Mouse (Mus musculus) olfactory bulb, adult 2 months (tissue): Measurements from ENCODE around the gene Supt7l. TPM values are rescaled to one million over a fixed set of nuclear protein-coding genes. Genes with fewer than 3 reads are reported as not detected.

Experiments
- H3K27ac ChIP-seq: fragments of 200-500 bp; 2 replicates; pipeline ENCODE4 v1.5.1; 2012; ENCODE audit warnings: low read depth, low read length; ENCODE audit not compliant: insufficient read depth
- H3K4me1 ChIP-seq: fragments of 200-500 bp; 2 replicates; pipeline ENCODE4 v1.6.1; 2012; ENCODE audit warnings: low read length; ENCODE audit not compliant: control insufficient read depth, insufficient read depth
- H3K4me3 ChIP-seq: fragments of 200-500 bp; 2 replicates; pipeline ENCODE4 v1.5.1; 2012; ENCODE audit warnings: mild to moderate bottlenecking, low read depth, low read length, moderate library complexity; ENCODE audit not compliant: insufficient read depth
- CTCF ChIP-seq: fragments of 200-500 bp; IDR thresholded peaks from 2 replicates; pipeline ENCODE4 v1.5.1; 2012; ENCODE audit warnings: low read depth, mild to moderate bottlenecking, low read length, moderate library complexity; ENCODE audit not compliant: insufficient read depth
- POLR2A ChIP-seq: fragments of 200-500 bp; IDR thresholded peaks from 2 replicates; pipeline ENCODE4 v1.6.1; 2012; ENCODE audit warnings: mild to moderate bottlenecking, low read depth, low read length, moderate library complexity; ENCODE audit not compliant: insufficient read depth
- WGBS: fragments of 180-500 bp; shearing (Covaris S2); methylation state at CpG from one replicate; pipeline ENCODE4 v1.1.7; 2018; 5-methylcytosine and 5-hydroxymethylcytosine counted together
- polyA plus RNA-seq: library from polyadenylated mRNA; stranded (reverse); fragments of >200 nt; gene quantifications from 2 replicates; pipeline ENCODE4 v1.2.4, GENCODE M21; 2012; ENCODE audit warnings: low replicate concordance; ENCODE audit not compliant: missing spikeins, insufficient read depth, insufficient read length

The Supt7l gene
- polyA plus RNA-seq, 1 experiment: not detected

DNA sequence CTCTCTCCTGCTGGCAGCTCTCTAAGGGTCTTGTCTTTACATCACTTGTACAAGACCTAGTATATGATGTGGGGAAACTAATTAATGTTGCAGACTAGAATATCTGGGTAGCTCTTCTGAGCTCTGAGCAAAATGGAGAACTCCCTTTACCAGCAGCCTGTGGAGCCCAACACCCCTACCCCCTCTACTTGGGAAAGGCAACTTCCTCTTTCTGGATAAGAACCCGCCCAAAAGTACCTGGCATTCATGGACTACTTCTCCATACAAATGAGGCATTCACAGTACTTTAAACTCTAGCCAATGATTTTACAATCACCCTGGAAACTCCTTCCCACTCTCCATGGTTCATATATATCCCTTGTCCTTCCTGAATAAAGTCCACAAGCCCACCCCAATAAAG is 15.1 kb downstream of the Supt7l start:
- TF ChIP-seq POLR2A (no peak), CTCF (no peak)
- no peaks in the 10 kb centered on the region for H3K4me1 ChIP-seq
- H3K4me3 ChIP-seq: no peak overlapping the region
- H3K27ac ChIP-seq: no peak overlapping the region
- WGBS: 55% methylated on average over 1 of the region's 1 CpGs

DNA sequence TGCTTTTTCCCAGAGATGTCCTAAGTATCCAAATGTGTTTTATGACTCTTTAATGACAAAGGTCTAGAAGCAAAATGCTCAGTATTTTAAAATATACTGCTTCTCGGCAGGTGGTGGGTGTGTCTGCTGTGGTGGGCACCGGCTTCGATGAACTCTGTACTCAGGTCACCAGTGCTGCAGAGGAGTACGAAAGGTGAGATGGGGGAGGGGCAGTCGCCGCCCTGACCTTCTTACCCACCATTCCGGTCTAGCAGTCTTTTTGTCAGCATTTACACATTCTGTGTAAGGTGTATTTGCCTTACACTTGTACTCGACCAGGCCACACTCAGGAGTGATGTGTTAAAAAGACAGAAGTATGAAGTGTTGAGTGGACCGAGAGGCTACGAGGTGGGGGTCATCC is 22.8 kb downstream of the Supt7l start:
- H3K4me3 ChIP-seq: no peak overlapping the region
- no peaks in the 10 kb centered on the region for H3K4me1 ChIP-seq
- TF ChIP-seq POLR2A (no peak), CTCF (no peak)
- no peak overlapping the region for H3K27ac ChIP-seq
- WGBS: 96% methylated on average over 10 of the region's 10 CpGs

GRCm38 (mm10) chr5:31494513-31495297 is 32.9 kb downstream of the Supt7l start, which contains the start of gene Gpn1:
Gene Gpn1 (plus strand): TSS chr5:31494741.
- Histone ChIP-seq H3K4me1 (peaks cover 4% of the 10 kb centered on the region; the same call in 1 of the 2 replicates), H3K27ac (no peak within 1 kb of the TSS), H3K4me3 (peak within 1 kb of the TSS; percentile 88)
- WGBS: under 1% methylated on average over 49 of the region's 49 CpGs
- TF ChIP-seq POLR2A (peak; percentile 43; the same call in 1 of the 2 replicates), CTCF (no peak)

DNA sequence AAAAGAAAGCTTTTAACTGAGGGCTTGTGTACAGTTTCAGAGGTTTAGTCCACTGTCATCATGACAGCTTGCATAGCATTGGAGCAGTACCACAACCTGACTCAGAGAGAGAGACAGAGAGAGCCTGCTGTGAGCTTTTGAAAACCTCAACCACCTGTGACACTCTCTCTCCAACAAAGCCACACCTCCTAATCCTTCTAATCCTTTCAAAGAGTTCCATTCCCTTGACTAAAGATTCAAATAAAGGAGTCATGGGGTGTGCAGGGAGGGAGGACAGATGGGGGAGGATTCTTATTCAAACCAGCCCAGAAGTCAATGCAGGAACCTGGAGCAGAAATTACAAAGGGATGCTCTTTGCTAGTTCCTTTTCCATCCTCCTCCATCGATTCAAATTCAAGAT is 35.6 kb downstream of the Supt7l start:
- Histone ChIP-seq H3K4me3 (no peak overlapping the region), H3K27ac (no peak overlapping the region), H3K4me1 (peaks cover 4% of the 10 kb centered on the region; the same call in 1 of the 2 replicates)
- TF ChIP-seq CTCF (no peak), POLR2A (no peak)
- 38% methylated on average over 1 of the region's 1 CpGs for WGBS

GRCm38 (mm10) chr5:31489116-31489769 is 38.4 kb downstream of the Supt7l start:
- WGBS: 72% methylated on average over 7 of the region's 7 CpGs

GRCm38 (mm10) chr5:31487889-31488288 is 39.7 kb downstream of the Supt7l start:
- 93% methylated on average over 3 of the region's 3 CpGs for WGBS
- no peak overlapping the region for H3K4me3 ChIP-seq
- no peak overlapping the region for H3K27ac ChIP-seq
- H3K4me1 ChIP-seq: no peaks in the 10 kb centered on the region
- TF ChIP-seq POLR2A: no peak
- no peak for TF ChIP-seq CTCF

More at GRCm38 (mm10) chr5:31489116-31489769, 38.4 kb downstream of the Supt7l start:
- Histone ChIP-seq H3K27ac (no peak overlapping the region), H3K4me3 (no peak overlapping the region), H3K4me1 (no peaks in the 10 kb centered on the region)
- TF ChIP-seq POLR2A (no peak), CTCF (no peak)

DNA sequence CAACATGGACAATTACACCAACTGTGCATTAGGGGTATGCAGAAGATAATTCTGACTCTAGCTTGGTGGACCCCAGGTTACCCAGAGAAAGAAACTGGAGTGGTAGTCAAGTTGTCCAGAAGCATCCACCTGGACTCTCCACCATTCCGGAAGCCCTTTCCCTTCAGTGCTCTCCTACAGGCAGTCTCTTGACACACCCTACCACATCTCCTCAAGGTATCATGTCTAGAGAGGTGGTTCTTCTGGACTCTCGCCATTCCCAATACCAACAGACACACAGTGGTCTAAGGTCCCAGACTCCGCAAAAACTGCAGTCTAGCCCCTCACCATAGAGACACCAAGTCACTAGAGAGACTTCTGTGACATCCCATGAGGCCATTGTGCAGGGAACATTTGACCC is 42.2 kb downstream of the Supt7l start, which contains the start of gene 4930548H24Rik:
4930548H24Rik (plus strand) TSS at position 301 of the 400 bp plus-strand sequence.
- H3K4me3 ChIP-seq: no peak within 1 kb of the TSS
- H3K4me1 ChIP-seq: no peaks in the 10 kb centered on the region
- H3K27ac ChIP-seq: no peak within 1 kb of the TSS
- no peak for TF ChIP-seq CTCF
- TF ChIP-seq POLR2A: no peak
- 98% methylated on average over 3 of the region's 3 CpGs for WGBS

- no peak overlapping the region for H3K27ac ChIP-seq
- TF ChIP-seq CTCF (no peak), POLR2A (no peak)
These were observed 47.1 kb downstream of the Supt7l start for GRCm38 (mm10) chr5:31480536-31480935.

GRCm38 (mm10) chr5:31470334-31470733 is 57.3 kb downstream of the Supt7l start:
- H3K4me3 ChIP-seq: no peak overlapping the region
- 70% methylated on average over 7 of the region's 7 CpGs for WGBS
- TF ChIP-seq POLR2A (no peak), CTCF (no peak)
- H3K27ac ChIP-seq: no peak overlapping the region
- no peaks in the 10 kb centered on the region for H3K4me1 ChIP-seq

More at GRCm38 (mm10) chr5:31480536-31480935, 47.1 kb downstream of the Supt7l start:
- H3K4me1 ChIP-seq: no peaks in the 10 kb centered on the region
- WGBS: 91% methylated on average over 4 of the region's 4 CpGs
- H3K4me3 ChIP-seq: no peak overlapping the region
